Mouse (Mus musculus) liver, embryonic 14.5 days (tissue): ENCODE data around the gene Mrpl47. TPM values are rescaled to one million over a fixed set of nuclear protein-coding genes. Genes with fewer than 3 reads are reported as not detected.
A peak's percentile ranks its signal among the peaks of the same experiment; 100 is the strongest.

ENCODE experiments used
- ATAC-seq: fragments of 200-750 bp; cut with Nextera tagmentation; 2 replicates; pipeline ENCODE4 v1.8.0; 2017; ENCODE audit warnings: moderate number of reproducible peaks, mild to moderate bottlenecking, moderate library complexity; ENCODE audit not compliant: insufficient read depth
- DNase-seq, 3 experiments: peaks; one replicate each; pipeline ENCODE4 v3.0.0-alpha.2; 2012 to 2013; ENCODE audit warnings: low read depth in 3 of 3, low spot score in 3 of 3
- H3K27ac ChIP-seq: fragments of 300-500 bp; sonication (generic); 2 replicates; pipeline ENCODE4 v1.5.1; 2014; ENCODE audit warnings: moderate library complexity, mild to moderate bottlenecking, control low read depth, inconsistent platforms
- H3K27me3 ChIP-seq: fragments of 300-500 bp; sonication (generic); 2 replicates; pipeline ENCODE4 v1.6.1; 2014; ENCODE audit warnings: mild to moderate bottlenecking, low read length, moderate library complexity; ENCODE audit not compliant: control insufficient read depth, insufficient read depth
- H3K36me3 ChIP-seq: fragments of 300-500 bp; sonication (generic); replicated peaks from 2 replicates; pipeline ENCODE4 v1.6.1; 2014; ENCODE audit warnings: low read depth; ENCODE audit not compliant: control insufficient read depth, insufficient read depth
- H3K4me1 ChIP-seq, 2 experiments: fragments of 200-500 bp in 1 of 2; fragments of 300-500 bp in 1 of 2; sonication (generic) in 1 of 2; replicated peaks; 2 replicates each; pipeline ENCODE4 v1.6.1; 2012 to 2014; ENCODE audit warnings: antibody characterized with exemption in 1 of 2, inconsistent platforms in 1 of 2, low read length in 1 of 2; ENCODE audit not compliant: control insufficient read depth in 2 of 2, insufficient read depth in 2 of 2
- H3K4me2 ChIP-seq: fragments of 300-500 bp; sonication (generic); 2 replicates; pipeline ENCODE4 v1.6.1; 2014; ENCODE audit warnings: low read depth, mild to moderate bottlenecking, control low read depth, moderate library complexity
- H3K4me3 ChIP-seq, 2 experiments: fragments of 200-500 bp in 1 of 2; fragments of 300-500 bp in 1 of 2; sonication (generic) in 1 of 2; 2 replicates each; pipeline ENCODE4 v1.5.1; 2012 to 2014; ENCODE audit warnings: low read depth in 2 of 2, low read length in 2 of 2, mild to moderate bottlenecking in 2 of 2, control low read depth in 1 of 2, inconsistent platforms in 1 of 2, moderate library complexity in 1 of 2; ENCODE audit not compliant: insufficient read depth in 1 of 2
- H3K9ac ChIP-seq: fragments of 300-500 bp; sonication (generic); replicated peaks from 2 replicates; pipeline ENCODE4 v1.6.1; 2014; ENCODE audit warnings: mild to moderate bottlenecking, control low read depth, moderate library complexity
- H3K9me3 ChIP-seq: fragments of 300-500 bp; sonication (generic); 2 replicates; pipeline ENCODE4 v1.6.1; 2016; ENCODE audit warnings: low read length, mixed read lengths; ENCODE audit not compliant: control insufficient read depth
- CTCF ChIP-seq: IDR thresholded peaks from 2 replicates; pipeline ENCODE4 v1.5.1; 2016; ENCODE audit warnings: antibody characterized with exemption, low read depth, control low read depth
- EP300 ChIP-seq: IDR thresholded peaks from 2 replicates; pipeline ENCODE4 v1.6.1; 2016; ENCODE audit warnings: antibody characterized with exemption, low read depth
- WGBS: fragments of 180-500 bp; shearing (Covaris S2); extraction: QIAGEN DNeasy Blood & Tissue Kit; methylation state at CpG from one replicate; pipeline ENCODE4 v1.1.7; 2014; ENCODE audit not compliant: insufficient replicate concordance; 5-methylcytosine and 5-hydroxymethylcytosine counted together
- polyA plus RNA-seq, 2 experiments: library from polyadenylated mRNA; depleted of rRNA in 1 of 2; stranded (reverse) in 1 of 2; unstranded in 1 of 2; fragments of >200 nt; fragmentation: Nextera tagmentation in 1 of 2; extraction: Ambion mirVana in 1 of 2; gene quantifications; 2 replicates each; pipeline versions ENCODE4 v1.2.1 to v1.2.3; 2012 to 2014

Mrpl47 gene
- polyA plus RNA-seq, 2 experiments = 8.4 to 24.0 TPM

- no peak overlapping the region for H3K9ac ChIP-seq
- WGBS = 30% methylated on average over 7 of the region's 7 CpGs
- no peak overlapping the region for H3K4me3 ChIP-seq
- peaks cover 8 to 12% of the 10 kb centered on the region in 2 experiments for H3K4me1 ChIP-seq
- H3K36me3 ChIP-seq = no peaks in the 10 kb centered on the region
- DNase-seq (peak; percentile 64 to 70 (median 66)), ATAC-seq (peak; percentile 73)
- TF ChIP-seq CTCF (peak; percentile 93), EP300 (no peak)
- H3K27ac ChIP-seq = no peak overlapping the region
- no peak overlapping the region for H3K4me2 ChIP-seq
- H3K9me3 ChIP-seq = no peaks in the 10 kb centered on the region
- no peaks in the 10 kb centered on the region for H3K27me3 ChIP-seq
These were observed 39.1 kb downstream of the Mrpl47 start for GRCm38 (mm10) chr3:32698228-32698863.

GRCm38 (mm10) chr3:32695583-32695980 is 41.8 kb downstream of the Mrpl47 start:
- WGBS = 53% methylated on average over 4 of the region's 4 CpGs
- Histone ChIP-seq H3K36me3 (no peaks in the 10 kb centered on the region), H3K27ac (no peak overlapping the region), H3K4me2 (peak overlapping the region; percentile 21), H3K9ac (peak overlapping the region; percentile 3; the same call in 1 of the 2 replicates), H3K9me3 (no peaks in the 10 kb centered on the region), H3K4me3 (no peak overlapping the region), H3K4me1 (peaks cover 22 to 29% of the 10 kb centered on the region in 2 experiments), H3K27me3 (no peaks in the 10 kb centered on the region)
- DNase-seq = peak in 2 of 3 experiments; percentile 37 to 39
- peak; percentile 62 for ATAC-seq
- no peak for TF ChIP-seq EP300
- no peak for TF ChIP-seq CTCF

- Histone ChIP-seq H3K27ac (no peak overlapping the region), H3K9ac (no peak overlapping the region), H3K27me3 (no peaks in the 10 kb centered on the region), H3K4me2 (peak overlapping the region; percentile 21), H3K4me1 (peaks cover 26 to 33% of the 10 kb centered on the region in 2 experiments), H3K36me3 (no peaks in the 10 kb centered on the region), H3K9me3 (no peaks in the 10 kb centered on the region), H3K4me3 (no peak overlapping the region)
- DNase-seq (no peak), ATAC-seq (peak; percentile 24; the same call in 1 of the 2 replicates)
- 49% methylated on average over 12 of the region's 12 CpGs for WGBS
- TF ChIP-seq CTCF (peak; percentile 23), EP300 (no peak)
These were observed 42.4 kb downstream of the Mrpl47 start for GRCm38 (mm10) chr3:32694737-32695582.

GRCm38 (mm10) chr3:32694211-32694610 is 43.2 kb downstream of the Mrpl47 start:
- no peak overlapping the region for H3K9ac ChIP-seq
- ATAC-seq = no peak
- 65% methylated on average over 5 of the region's 5 CpGs for WGBS

GRCm38 (mm10) chr3:32691841-32692240 is 45.6 kb downstream of the Mrpl47 start:
- H3K4me1 ChIP-seq = peaks cover 36 to 42% of the 10 kb centered on the region in 2 experiments
- no peaks in the 10 kb centered on the region for H3K36me3 ChIP-seq
- H3K4me2 ChIP-seq = no peak overlapping the region
- ATAC-seq (no peak), DNase-seq (no peak)
- H3K4me3 ChIP-seq = no peak overlapping the region
- H3K27me3 ChIP-seq = no peaks in the 10 kb centered on the region
- TF ChIP-seq CTCF = no peak
- no peak for TF ChIP-seq EP300
- no peaks in the 10 kb centered on the region for H3K9me3 ChIP-seq
- no peak overlapping the region for H3K9ac ChIP-seq
- H3K27ac ChIP-seq = no peak overlapping the region
- 64% methylated on average over 5 of the region's 5 CpGs for WGBS

More at GRCm38 (mm10) chr3:32694211-32694610, 43.2 kb downstream of the Mrpl47 start:
- Histone ChIP-seq H3K27ac (no peak overlapping the region), H3K4me3 (no peak overlapping the region), H3K36me3 (no peaks in the 10 kb centered on the region), H3K4me1 (peaks cover 33 to 39% of the 10 kb centered on the region in 2 experiments), H3K27me3 (no peaks in the 10 kb centered on the region), H3K9me3 (no peaks in the 10 kb centered on the region), H3K4me2 (no peak overlapping the region)
- DNase-seq = no peak
- TF ChIP-seq CTCF = no peak
- no peak for TF ChIP-seq EP300
